Mouse (Mus musculus) limb, embryonic 11.5 days (tissue): ENCODE results near the gene Klf13. TPM values are rescaled to one million over a fixed set of nuclear protein-coding genes. Genes with fewer than 3 reads are reported as not detected.

Source experiments
- ATAC-seq: fragments of 200-750 bp; cut with Nextera tagmentation; 2 replicates; pipeline ENCODE4 v1.8.0; 2017; ENCODE audit warnings: low read depth; ENCODE audit not compliant: insufficient number of reproducible peaks, low FRiP score, low TSS enrichment
- DNase-seq: peaks from one replicate; pipeline ENCODE4 v3.0.0-alpha.2; 2015; ENCODE audit warnings: low spot score
- H3K27ac ChIP-seq: fragments of 300-500 bp; sonication (generic); replicated peaks from 2 replicates; pipeline ENCODE4 v1.5.1; 2014; ENCODE audit warnings: low read depth, mild to moderate bottlenecking, low read length
- H3K27me3 ChIP-seq: fragments of 300-500 bp; sonication (generic); 2 replicates; pipeline ENCODE4 v1.6.1; 2014; ENCODE audit warnings: mild to moderate bottlenecking, low read length, mixed read lengths; ENCODE audit not compliant: control insufficient read depth, insufficient read depth
- H3K36me3 ChIP-seq: fragments of 300-500 bp; sonication (generic); 2 replicates; pipeline ENCODE4 v1.6.1; 2014; ENCODE audit warnings: mild to moderate bottlenecking, low read length, moderate library complexity, mixed read lengths; ENCODE audit not compliant: control insufficient read depth, insufficient read depth
- H3K4me1 ChIP-seq: fragments of 300-500 bp; sonication (generic); 2 replicates; pipeline ENCODE4 v1.6.1; 2014; ENCODE audit warnings: low read length, mixed read lengths; ENCODE audit not compliant: control insufficient read depth, insufficient read depth
- H3K4me2 ChIP-seq: fragments of 300-500 bp; sonication (generic); 2 replicates; pipeline ENCODE4 v1.6.1; 2014; ENCODE audit warnings: low read depth, mild to moderate bottlenecking, moderate library complexity; ENCODE audit not compliant: severe bottlenecking
- H3K4me3 ChIP-seq: fragments of 300-500 bp; sonication (generic); 2 replicates; pipeline ENCODE4 v1.5.1; 2014; ENCODE audit warnings: low read depth, low read length
- H3K9ac ChIP-seq: fragments of 300-500 bp; sonication (generic); 2 replicates; pipeline ENCODE4 v1.6.1; 2014; ENCODE audit warnings: mild to moderate bottlenecking, low read length
- H3K9me3 ChIP-seq: fragments of 300-500 bp; sonication (generic); 2 replicates; pipeline ENCODE4 v1.6.1; 2016; ENCODE audit warnings: low read length; ENCODE audit not compliant: control insufficient read depth
- WGBS: fragments of 180-500 bp; shearing (Covaris S2); extraction: QIAGEN DNeasy Blood & Tissue Kit; methylation state at CpG from one replicate; pipeline ENCODE4 v1.1.7; 2014; 5-methylcytosine and 5-hydroxymethylcytosine counted together
- polyA plus RNA-seq: library from polyadenylated mRNA; unstranded; fragments of >200 nt; fragmentation: Nextera tagmentation; extraction: Ambion mirVana; gene quantifications from 2 replicates; pipeline ENCODE4 v1.2.1, GENCODE M21; 2014

Klf13 gene
- polyA plus RNA-seq, 1 experiment from 2014 or later: 18.8 TPM

- no peak overlapping the region for H3K4me2 ChIP-seq
- H3K4me1 ChIP-seq: peaks cover 12% of the 10 kb centered on the region
- DNase-seq: no peak
- WGBS: 73% methylated on average over 14 of the region's 14 CpGs
- H3K27ac ChIP-seq: no peak overlapping the region
- no peaks in the 10 kb centered on the region for H3K27me3 ChIP-seq
- H3K4me3 ChIP-seq: no peak overlapping the region
- no peaks in the 10 kb centered on the region for H3K36me3 ChIP-seq
- ATAC-seq: peak; percentile 44; the same call in 1 of the 2 replicates
- no peaks in the 10 kb centered on the region for H3K9me3 ChIP-seq
- H3K9ac ChIP-seq: no peak overlapping the region
These were observed 13.0 kb downstream of the Klf13 start for GRCm38 (mm10) chr7:63925413-63926360.

- peaks cover 12% of the 10 kb centered on the region for H3K4me1 ChIP-seq
- no peak for ATAC-seq
- H3K4me2 ChIP-seq: no peak overlapping the region; the same call in 1 of the 2 replicates
- no peaks in the 10 kb centered on the region for H3K36me3 ChIP-seq
- H3K9me3 ChIP-seq: no peaks in the 10 kb centered on the region
- no peak overlapping the region for H3K4me3 ChIP-seq
- WGBS: 65% methylated on average over 6 of the region's 6 CpGs
- H3K27me3 ChIP-seq: no peaks in the 10 kb centered on the region
- H3K9ac ChIP-seq: 0 out of 2 replicates have a peak overlapping the region, but pooled peaks have one; percentile 7
- peak; percentile 38 for DNase-seq
- H3K27ac ChIP-seq: no peak overlapping the region; the same call in 1 of the 2 replicates
These were observed 13.8 kb downstream of the Klf13 start for GRCm38 (mm10) chr7:63924747-63925412.

- ATAC-seq (no peak), DNase-seq (no peak)
- Histone ChIP-seq H3K36me3 (no peaks in the 10 kb centered on the region), H3K27me3 (no peaks in the 10 kb centered on the region), H3K9me3 (no peaks in the 10 kb centered on the region), H3K4me1 (peaks cover 12% of the 10 kb centered on the region), H3K9ac (no peak overlapping the region), H3K4me3 (no peak overlapping the region), H3K4me2 (no peak overlapping the region), H3K27ac (0 out of 2 replicates have a peak overlapping the region, but pooled peaks have one; percentile 21)
- 6% methylated on average over 1 of the region's 1 CpGs for WGBS
These were observed 14.6 kb downstream of the Klf13 start for GRCm38 (mm10) chr7:63924151-63924550.

- DNase-seq (no peak), ATAC-seq (no peak)
- H3K4me2 ChIP-seq: no peak overlapping the region
- no peak overlapping the region for H3K9ac ChIP-seq
- peaks cover 12% of the 10 kb centered on the region for H3K4me1 ChIP-seq
- H3K4me3 ChIP-seq: no peak overlapping the region
- H3K36me3 ChIP-seq: no peaks in the 10 kb centered on the region
- no peaks in the 10 kb centered on the region for H3K9me3 ChIP-seq
- H3K27me3 ChIP-seq: no peaks in the 10 kb centered on the region
- WGBS: 85% methylated on average over 1 of the region's 1 CpGs
- H3K27ac ChIP-seq: no peak overlapping the region
These were observed 15.7 kb downstream of the Klf13 start for GRCm38 (mm10) chr7:63922975-63923374.

- 67% methylated on average over 2 of the region's 2 CpGs for WGBS
- H3K4me1 ChIP-seq: peaks cover 12% of the 10 kb centered on the region
- ATAC-seq: no peak
These were observed 16.1 kb downstream of the Klf13 start for GRCm38 (mm10) chr7:63922571-63922970.

GRCm38 (mm10) chr7:63921909-63922562 is 16.7 kb downstream of the Klf13 start:
- no peak overlapping the region for H3K9ac ChIP-seq
- no peak overlapping the region for H3K4me3 ChIP-seq
- H3K36me3 ChIP-seq: no peaks in the 10 kb centered on the region
- WGBS: 82% methylated on average over 8 of the region's 8 CpGs
- H3K9me3 ChIP-seq: no peaks in the 10 kb centered on the region
- no peaks in the 10 kb centered on the region for H3K27me3 ChIP-seq
- no peak overlapping the region for H3K27ac ChIP-seq
- ATAC-seq (no peak), DNase-seq (no peak)
- no peak overlapping the region for H3K4me2 ChIP-seq
- H3K4me1 ChIP-seq: peaks cover 12% of the 10 kb centered on the region

More at GRCm38 (mm10) chr7:63922571-63922970, 16.1 kb downstream of the Klf13 start:
- Histone ChIP-seq H3K27ac (no peak overlapping the region), H3K4me3 (no peak overlapping the region), H3K9ac (no peak overlapping the region), H3K36me3 (no peaks in the 10 kb centered on the region), H3K27me3 (no peaks in the 10 kb centered on the region), H3K4me2 (no peak overlapping the region), H3K9me3 (no peaks in the 10 kb centered on the region)
- no peak for DNase-seq

- H3K9me3 ChIP-seq: no peaks in the 10 kb centered on the region
- no peak overlapping the region for H3K4me3 ChIP-seq
- H3K27me3 ChIP-seq: no peaks in the 10 kb centered on the region
- no peak for ATAC-seq
- no peak overlapping the region for H3K4me2 ChIP-seq
- no peak overlapping the region for H3K9ac ChIP-seq
- 86% methylated on average over 12 of the region's 12 CpGs for WGBS
- no peaks in the 10 kb centered on the region for H3K36me3 ChIP-seq
- no peak for DNase-seq
- H3K4me1 ChIP-seq: peaks cover 2% of the 10 kb centered on the region
- no peak overlapping the region for H3K27ac ChIP-seq
These were observed 19.6 kb downstream of the Klf13 start for GRCm38 (mm10) chr7:63918771-63919768.
